ENCODE assay signal across 12 mouse cellular contexts in genomic region chr19:58662098-58662497, GRCm38 (mm10). TPM values are rescaled to one million over a fixed set of nuclear protein-coding genes. Genes with fewer than 3 reads are reported as not detected.
A peak's percentile ranks its signal among the peaks of the same experiment; 100 is the strongest.
DNase-seq lines count a peak whose midpoint lies in the region; ATAC-seq lines count a peak whose summit lies in the region.
"Had no signal": no experiment of that assay in that cellular context is flagged by ENCODE, and none has a peak within 500 bp of the region (broad histone marks: within the 10 kb centered on the region; RNA-seq: fewer than 3 reads in every experiment).

No protein-coding gene starts in this region.

- H3K27ac ChIP-seq in hindbrain, embryonic 14.5 days = no peak overlapping the region
- H3K27ac ChIP-seq in hindbrain, embryonic 10.5 days = no peak overlapping the region
- H3K27ac ChIP-seq: macrophage had no signal

- H3K4me1 ChIP-seq in hindbrain, embryonic 14.5 days (replicated peaks; ENCODE audit: control insufficient read depth, insufficient read depth, low read length) = no peaks in the 10 kb centered on the region
- H3K4me1 ChIP-seq in hindbrain, embryonic 10.5 days (replicated peaks) = no peaks in the 10 kb centered on the region

- H3K4me3 ChIP-seq in hindbrain, embryonic 14.5 days (replicated peaks; ENCODE audit: low read length) = no peak overlapping the region
- no peak overlapping the region for H3K4me3 ChIP-seq in hindbrain, embryonic 10.5 days

- no peak for ATAC-seq in hindbrain, embryonic 14.5 days (ENCODE audit: low FRiP score)

- no peaks in the 10 kb centered on the region for H3K36me3 ChIP-seq in hindbrain, embryonic 14.5 days (replicated peaks; ENCODE audit: control insufficient read depth, insufficient read depth)
- no peaks in the 10 kb centered on the region for H3K36me3 ChIP-seq in hindbrain, embryonic 10.5 days

- no peak overlapping the region for H3K9ac ChIP-seq in hindbrain, embryonic 14.5 days

- no peaks in the 10 kb centered on the region for H3K9me3 ChIP-seq in hindbrain, embryonic 14.5 days (ENCODE audit: control insufficient read depth, low read length)
- no peaks in the 10 kb centered on the region for H3K9me3 ChIP-seq in hindbrain, embryonic 10.5 days

- WGBS in hindbrain, embryonic 14.5 days = 61% methylated on average over 4 of the region's 4 CpGs
- 65% methylated on average over 4 of the region's 4 CpGs for WGBS in hindbrain, embryonic 10.5 days

- no peaks in the 10 kb centered on the region for H3K27me3 ChIP-seq in hindbrain, embryonic 14.5 days (ENCODE audit: control insufficient read depth, insufficient read depth, low read length)
- no peaks in the 10 kb centered on the region for H3K27me3 ChIP-seq in hindbrain, embryonic 10.5 days (ENCODE audit: insufficient read depth, poor library complexity, severe bottlenecking)

- peak; percentile 8 for DNase-seq in adrenal gland, postnatal 10 days
- DNase-seq in adrenal gland, postnatal 14 days = no peak
- peak; percentile 49 for DNase-seq in hindbrain, embryonic 14.5 days (ENCODE audit: low spot score)
- DNase-seq in hindbrain, embryonic 10.5 days (ENCODE audit: low spot score) = no peak
- peak; percentile 3 for DNase-seq in lung, postnatal 36 days
- no peak for DNase-seq in lung, postnatal 25 days (ENCODE audit: low spot score)
- peak; percentile 17 to 38 for DNase-seq in layer of hippocampus, postnatal 10 days (ENCODE audit: low spot score in 2 of 2)
- no peak for DNase-seq in urinary bladder, postnatal 10 days (ENCODE audit: low spot score)
- DNase-seq: cerebellum, adult 8-10 months; liver had no signal

- no peak overlapping the region for H3K4me2 ChIP-seq in hindbrain, embryonic 14.5 days (replicated peaks)
- H3K4me2 ChIP-seq: heart, embryonic 11.5 days had no signal

RNA-seq across cellular contexts. Expression of gene Pnlip, which starts 9.8 kb away (rescaled TPM):
- not detected for total RNA-seq in adrenal gland, postnatal 10 days (2021)
- not detected in 2 replicates for total RNA-seq in adrenal gland, postnatal 14 days (2021)
- polyA plus RNA-seq in hindbrain, embryonic 14.5 days (2014; fragmentation: Nextera tagmentation; extraction: Ambion mirVana) = 2.1 and 2.2 TPM in 2 replicates
- polyA plus RNA-seq in hindbrain, embryonic 10.5 days (2016; fragmentation: Nextera tagmentation; extraction: Ambion mirVana) = 0.10 and 0.33 TPM in 2 replicates
- total RNA-seq in layer of hippocampus, postnatal 10 days (2021) = 1 to 10 TPM; 2.1 to 3.2 TPM
- polyA plus RNA-seq: heart, embryonic 11.5 days; macrophage had no signal

Comparison
In these comparisons a context has a peak if more than half of its experiments do, and no peak if none do; other contexts are left out.
1. DNase-seq: peak in adrenal gland, postnatal 10 days (single experiment), hindbrain, embryonic 14.5 days (single experiment), lung, postnatal 36 days (single experiment) and layer of hippocampus, postnatal 10 days (2 of 2); none in adrenal gland, postnatal 14 days (single experiment), hindbrain, embryonic 10.5 days (single experiment), lung, postnatal 25 days (single experiment) and urinary bladder, postnatal 10 days (single experiment).